Mouse (Mus musculus) c-Kit-positive CD71-negative TER-119-negative erythroid progenitor cells, embryonic 14.5 days (primary cell): ENCODE data around the gene Dclk1.

Experiments used
- DNase-seq: peaks from one replicate; pipeline ENCODE4 v3.0.0-alpha.2; 2013; ENCODE audit warnings: low read depth

The Dclk1 gene

GRCm38 (mm10) chr3:55397752-55398693, 155.9 kb downstream of the Dclk1 start:
- DNase-seq = no peak

- no peak for DNase-seq
Measured at GRCm38 (mm10) chr3:55401236-55401635, 159.1 kb downstream of the Dclk1 start.

- DNase-seq = no peak
Measured at GRCm38 (mm10) chr3:55404751-55405150, 162.6 kb downstream of the Dclk1 start.

GRCm38 (mm10) chr3:55406616-55407015, 164.5 kb downstream of the Dclk1 start:
- DNase-seq = no peak

- no peak for DNase-seq
Measured at GRCm38 (mm10) chr3:55411547-55411946, 169.4 kb downstream of the Dclk1 start.

- DNase-seq = no peak
Measured at GRCm38 (mm10) chr3:55415527-55415950, 173.4 kb downstream of the Dclk1 start.

GRCm38 (mm10) chr3:55418845-55419244, 176.7 kb downstream of the Dclk1 start:
- DNase-seq = no peak

GRCm38 (mm10) chr3:55419334-55419733, 177.2 kb downstream of the Dclk1 start:
- no peak for DNase-seq

GRCm38 (mm10) chr3:55420436-55421083, 178.4 kb downstream of the Dclk1 start:
- no peak for DNase-seq

GRCm38 (mm10) chr3:55423640-55424397, 181.7 kb downstream of the Dclk1 start:
- DNase-seq = no peak

- DNase-seq = no peak
Measured at GRCm38 (mm10) chr3:55430022-55430549, 187.9 kb downstream of the Dclk1 start.

GRCm38 (mm10) chr3:55431223-55431622, 189.1 kb downstream of the Dclk1 start:
- DNase-seq = no peak

- DNase-seq = no peak
Measured at GRCm38 (mm10) chr3:55434276-55434675, 192.1 kb downstream of the Dclk1 start.

GRCm38 (mm10) chr3:55438824-55439446, 196.8 kb downstream of the Dclk1 start:
- DNase-seq = no peak

- no peak for DNase-seq
Measured at GRCm38 (mm10) chr3:55440342-55440741, 198.2 kb downstream of the Dclk1 start.

- DNase-seq = no peak
Measured at GRCm38 (mm10) chr3:55442012-55442645, 200.0 kb downstream of the Dclk1 start.

GRCm38 (mm10) chr3:55443271-55443670, 201.1 kb downstream of the Dclk1 start:
- DNase-seq = no peak

- no peak for DNase-seq
Measured at GRCm38 (mm10) chr3:55443725-55444124, 201.6 kb downstream of the Dclk1 start.

- no peak for DNase-seq
Measured at GRCm38 (mm10) chr3:55446681-55447080, 204.5 kb downstream of the Dclk1 start.

GRCm38 (mm10) chr3:55447486-55448460, 205.6 kb downstream of the Dclk1 start:
- no peak for DNase-seq
